Comparison of ENCODE assay signal across 8 mouse cellular contexts in genomic region chr5:138160224-138160762, GRCm38 (mm10). TPM values are rescaled to one million over a fixed set of nuclear protein-coding genes. Genes with fewer than 3 reads are reported as not detected.
DNase-seq lines count a peak whose midpoint lies in the region; ATAC-seq and TF ChIP-seq lines count a peak whose summit lies in the region.

No protein-coding gene starts in this region.

- WGBS in kidney, postnatal 0 days, result 62% methylated on average over 7 of the region's 7 CpGs
- 64% methylated on average over 7 of the region's 7 CpGs for WGBS in embryonic facial prominence, embryonic 13.5 days
- 65% methylated on average over 7 of the region's 7 CpGs for WGBS in intestine, embryonic 14.5 days
- 63% methylated on average over 7 of the region's 7 CpGs for WGBS in midbrain, postnatal 0 days

- ATAC-seq in kidney, postnatal 0 days (replicated peaks; ENCODE audit: low FRiP score, low read depth), result no peak
- no peak for ATAC-seq in embryonic facial prominence, embryonic 13.5 days (ENCODE audit: insufficient number of reproducible peaks, insufficient read depth, low FRiP score, low TSS enrichment, low read depth)
- ATAC-seq in intestine, embryonic 14.5 days (replicated peaks; ENCODE audit: low FRiP score, low TSS enrichment, low read depth), result 0 out of 2 replicates have a peak, but pooled peaks have one; percentile 9
- ATAC-seq in midbrain, postnatal 0 days (ENCODE audit: low FRiP score), result no peak

- H3K4me2 ChIP-seq in kidney, postnatal 0 days (ENCODE audit: low read length), result peak overlapping the region; percentile 77
- peak overlapping the region; percentile 80 for H3K4me2 ChIP-seq in embryonic facial prominence, embryonic 13.5 days
- peak overlapping the region; percentile 85 for H3K4me2 ChIP-seq in intestine, embryonic 14.5 days (ENCODE audit: low read length)
- peak overlapping the region; percentile 74 for H3K4me2 ChIP-seq in midbrain, postnatal 0 days (ENCODE audit: low read depth, low read length, poor library complexity, severe bottlenecking)

- peaks cover 22% of the 10 kb centered on the region for H3K36me3 ChIP-seq in kidney, postnatal 0 days (ENCODE audit: insufficient read depth, low read length)
- H3K36me3 ChIP-seq in embryonic facial prominence, embryonic 13.5 days, result peaks cover 34% of the 10 kb centered on the region
- H3K36me3 ChIP-seq in intestine, embryonic 14.5 days (ENCODE audit: control insufficient read depth, insufficient read depth, low read length), result peaks cover 28% of the 10 kb centered on the region
- peaks cover 21% of the 10 kb centered on the region; the same call in 1 of the 2 replicates for H3K36me3 ChIP-seq in midbrain, postnatal 0 days (ENCODE audit: insufficient read depth, low read length)

- H3K4me3 ChIP-seq in kidney, postnatal 0 days (replicated peaks; ENCODE audit: low read depth, low read length), result peak overlapping the region; percentile 62
- peak overlapping the region; percentile 83 for H3K4me3 ChIP-seq in embryonic facial prominence, embryonic 13.5 days
- H3K4me3 ChIP-seq in intestine, embryonic 14.5 days (ENCODE audit: low read depth, low read length), result peak overlapping the region; percentile 73
- peak overlapping the region; percentile 59 for H3K4me3 ChIP-seq in midbrain, postnatal 0 days (ENCODE audit: low read depth, low read length)

- H3K9ac ChIP-seq in kidney, postnatal 0 days (ENCODE audit: low read depth, low read length), result no peak overlapping the region; the same call in 1 of the 2 replicates
- H3K9ac ChIP-seq in embryonic facial prominence, embryonic 13.5 days, result peak overlapping the region; percentile 93
- H3K9ac ChIP-seq in intestine, embryonic 14.5 days (ENCODE audit: low read length), result 0 out of 2 replicates have a peak overlapping the region, but pooled peaks have one; percentile 12
- 0 out of 2 replicates have a peak overlapping the region, but pooled peaks have one; percentile 66 for H3K9ac ChIP-seq in midbrain, postnatal 0 days (replicated peaks; ENCODE audit: low read length, poor library complexity, severe bottlenecking)

- no peaks in the 10 kb centered on the region for H3K27me3 ChIP-seq in kidney, postnatal 0 days (ENCODE audit: insufficient read depth, low read length)
- H3K27me3 ChIP-seq in embryonic facial prominence, embryonic 13.5 days, result no peaks in the 10 kb centered on the region
- no peaks in the 10 kb centered on the region for H3K27me3 ChIP-seq in intestine, embryonic 14.5 days (replicated peaks; ENCODE audit: control insufficient read depth, insufficient read depth, low read length)
- no peaks in the 10 kb centered on the region for H3K27me3 ChIP-seq in midbrain, postnatal 0 days (ENCODE audit: insufficient read depth, low read length)

- no peaks in the 10 kb centered on the region; the same call in 1 of the 2 replicates for H3K4me1 ChIP-seq in kidney, postnatal 0 days (replicated peaks; ENCODE audit: insufficient read depth, low read length)
- peaks cover 11% of the 10 kb centered on the region for H3K4me1 ChIP-seq in embryonic facial prominence, embryonic 13.5 days
- peaks cover 8% of the 10 kb centered on the region for H3K4me1 ChIP-seq in intestine, embryonic 14.5 days (replicated peaks; ENCODE audit: control insufficient read depth, insufficient read depth, low read length)
- H3K4me1 ChIP-seq in midbrain, postnatal 0 days (ENCODE audit: insufficient read depth, low read length), result peaks cover 5% of the 10 kb centered on the region

- no peak for TF ChIP-seq CTCF in kidney, postnatal 0 days (IDR thresholded peaks at IDR 0.05; ENCODE audit: low read depth)
- TF ChIP-seq CTCF in midbrain, postnatal 0 days (IDR thresholded peaks at IDR 0.05), result no peak

- H3K9me3 ChIP-seq in kidney, postnatal 0 days (replicated peaks; ENCODE audit: low read length), result no peaks in the 10 kb centered on the region
- no peaks in the 10 kb centered on the region for H3K9me3 ChIP-seq in embryonic facial prominence, embryonic 13.5 days
- H3K9me3 ChIP-seq in intestine, embryonic 14.5 days (ENCODE audit: control insufficient read depth, low read length), result no peaks in the 10 kb centered on the region
- H3K9me3 ChIP-seq in midbrain, postnatal 0 days (ENCODE audit: low read length), result no peaks in the 10 kb centered on the region

- no peak overlapping the region for H3K27ac ChIP-seq in kidney, postnatal 0 days
- peak overlapping the region; percentile 85; the same call in 1 of the 2 replicates for H3K27ac ChIP-seq in embryonic facial prominence, embryonic 13.5 days
- H3K27ac ChIP-seq in intestine, embryonic 14.5 days (ENCODE audit: low read depth), result no peak overlapping the region; the same call in 1 of the 2 replicates
- 0 out of 2 replicates have a peak overlapping the region, but pooled peaks have one; percentile 70 for H3K27ac ChIP-seq in midbrain, postnatal 0 days (ENCODE audit: low read depth, low read length)

- no peak for DNase-seq in kidney, postnatal 0 days (ENCODE audit: low spot score)
- no peak for DNase-seq in kidney, adult 11 months
- DNase-seq in intestine, embryonic 14.5 days (ENCODE audit: low spot score), result no peak
- no peak for DNase-seq in midbrain, postnatal 0 days (ENCODE audit: low spot score)
- DNase-seq in B cell, adult 2 months, result no peak
- DNase-seq in left cerebral cortex, adult 8-10 months (ENCODE audit: low spot score in 2 of 2), result no peak
- no peak for DNase-seq in urinary bladder, postnatal 4 days (ENCODE audit: low spot score in 2 of 2)

RNA-seq across cellular contexts. Expression of gene Cops6, which starts 0.6 kb away (rescaled TPM):
- polyA plus RNA-seq in kidney, postnatal 0 days (2015; fragmentation: Nextera tagmentation; extraction: Ambion mirVana), result 240 and 262 TPM in 2 replicates
- 308 and 342 TPM in 2 replicates for polyA plus RNA-seq in embryonic facial prominence, embryonic 13.5 days (2015; fragmentation: Nextera tagmentation; extraction: Ambion mirVana)
- 250 and 257 TPM in 2 replicates for polyA plus RNA-seq in intestine, embryonic 14.5 days (2014; fragmentation: Nextera tagmentation; extraction: Ambion mirVana)
- total RNA-seq in midbrain, postnatal 0 days (2014; rRNA removed), result 50.9 and 54.3 TPM in 2 replicates
- polyA plus RNA-seq in midbrain, postnatal 0 days (2015; fragmentation: Nextera tagmentation; extraction: Ambion mirVana), result 283 and 299 TPM in 2 replicates
- total RNA-seq in left cerebral cortex, adult 8-10 months (2022), result 100 to 1,000 TPM; 133 to 147 (median 144) TPM

RNA-seq across cellular contexts. Expression of gene Zfp113, which starts 4.7 kb away (rescaled TPM):
- polyA plus RNA-seq in kidney, postnatal 0 days (2015; fragmentation: Nextera tagmentation; extraction: Ambion mirVana), result 13.2 and 16.8 TPM in 2 replicates
- polyA plus RNA-seq in embryonic facial prominence, embryonic 13.5 days (2015; fragmentation: Nextera tagmentation; extraction: Ambion mirVana), result 24.0 and 24.4 TPM in 2 replicates
- 14.5 and 15.1 TPM in 2 replicates for polyA plus RNA-seq in intestine, embryonic 14.5 days (2014; fragmentation: Nextera tagmentation; extraction: Ambion mirVana)
- 6.4 and 7.2 TPM in 2 replicates for total RNA-seq in midbrain, postnatal 0 days (2014; rRNA removed)
- 7.0 and 7.3 TPM in 2 replicates for polyA plus RNA-seq in midbrain, postnatal 0 days (2015; fragmentation: Nextera tagmentation; extraction: Ambion mirVana)
- total RNA-seq in left cerebral cortex, adult 8-10 months (2022), result 10 to 100 TPM; 11.6 to 14.0 (median 13.4) TPM

RNA-seq across cellular contexts. Expression of gene Ap4m1, which starts 11.5 kb away (rescaled TPM):
- polyA plus RNA-seq in kidney, postnatal 0 days (2015; fragmentation: Nextera tagmentation; extraction: Ambion mirVana), result 13.0 and 13.1 TPM in 2 replicates
- polyA plus RNA-seq in embryonic facial prominence, embryonic 13.5 days (2015; fragmentation: Nextera tagmentation; extraction: Ambion mirVana), result 35.7 and 37.5 TPM in 2 replicates
- 19.1 and 21.7 TPM in 2 replicates for polyA plus RNA-seq in intestine, embryonic 14.5 days (2014; fragmentation: Nextera tagmentation; extraction: Ambion mirVana)
- 60.8 and 62.6 TPM in 2 replicates for total RNA-seq in midbrain, postnatal 0 days (2014; rRNA removed)
- 17.2 and 17.5 TPM in 2 replicates for polyA plus RNA-seq in midbrain, postnatal 0 days (2015; fragmentation: Nextera tagmentation; extraction: Ambion mirVana)
- total RNA-seq in left cerebral cortex, adult 8-10 months (2022), result 10 to 100 TPM; 21.6 to 28.1 (median 24.0) TPM

RNA-seq across cellular contexts. Expression of gene Mcm7, which starts 11.9 kb away (rescaled TPM):
- 119 and 136 TPM in 2 replicates for polyA plus RNA-seq in kidney, postnatal 0 days (2015; fragmentation: Nextera tagmentation; extraction: Ambion mirVana)
- polyA plus RNA-seq in embryonic facial prominence, embryonic 13.5 days (2015; fragmentation: Nextera tagmentation; extraction: Ambion mirVana), result 191 and 201 TPM in 2 replicates
- 182 and 207 TPM in 2 replicates for polyA plus RNA-seq in intestine, embryonic 14.5 days (2014; fragmentation: Nextera tagmentation; extraction: Ambion mirVana)
- 27.8 and 31.0 TPM in 2 replicates for total RNA-seq in midbrain, postnatal 0 days (2014; rRNA removed)
- polyA plus RNA-seq in midbrain, postnatal 0 days (2015; fragmentation: Nextera tagmentation; extraction: Ambion mirVana), result 37.9 and 39.6 TPM in 2 replicates
- total RNA-seq in left cerebral cortex, adult 8-10 months (2022), result 10 to 100 TPM; 15.2 to 17.9 (median 15.9) TPM

RNA-seq across cellular contexts. Expression of gene Taf6, which starts 27.0 kb away (rescaled TPM):
- 49.8 and 54.8 TPM in 2 replicates for polyA plus RNA-seq in kidney, postnatal 0 days (2015; fragmentation: Nextera tagmentation; extraction: Ambion mirVana)
- polyA plus RNA-seq in embryonic facial prominence, embryonic 13.5 days (2015; fragmentation: Nextera tagmentation; extraction: Ambion mirVana), result 94.2 and 101 TPM in 2 replicates
- polyA plus RNA-seq in intestine, embryonic 14.5 days (2014; fragmentation: Nextera tagmentation; extraction: Ambion mirVana), result 82.6 and 90.3 TPM in 2 replicates
- 61.1 and 90.3 TPM in 2 replicates for total RNA-seq in midbrain, postnatal 0 days (2014; rRNA removed)
- polyA plus RNA-seq in midbrain, postnatal 0 days (2015; fragmentation: Nextera tagmentation; extraction: Ambion mirVana), result 49.0 and 49.8 TPM in 2 replicates
- 10 to 100 TPM; 34.6 to 42.1 (median 38.8) TPM for total RNA-seq in left cerebral cortex, adult 8-10 months (2022)

Comparison
In these comparisons a context has a peak if more than half of its experiments do, and no peak if none do; other contexts are left out.
1. H3K27ac ChIP-seq: peak in embryonic facial prominence, embryonic 13.5 days (single experiment) and midbrain, postnatal 0 days (single experiment); none in kidney, postnatal 0 days (single experiment) and intestine, embryonic 14.5 days (single experiment).
2. Peak in every context shown above with its lines, with median percentiles within 50 percentile points of each other: H3K4me2 ChIP-seq and H3K4me3 ChIP-seq.